Mouse (Mus musculus): ENCODE data around the gene Pxmp4.

DNA sequence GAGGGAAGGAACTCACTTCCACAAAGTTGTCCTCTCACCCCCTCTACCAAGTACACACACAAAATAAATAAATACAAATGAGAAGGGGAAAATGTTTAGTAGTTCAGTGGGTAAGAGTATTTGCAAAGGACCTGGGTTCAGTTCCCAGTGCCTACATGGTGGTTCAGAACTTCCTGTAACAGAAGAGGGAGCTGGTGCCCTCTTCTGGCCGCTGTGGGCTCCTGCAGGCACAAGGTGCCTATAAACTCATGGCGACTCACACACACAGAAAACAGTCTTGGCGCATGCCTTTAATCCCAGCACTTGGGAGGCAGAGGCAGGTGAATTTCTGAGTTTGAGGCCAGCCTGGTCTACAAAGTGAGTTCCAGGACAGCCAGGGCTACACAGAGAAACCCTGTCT is 35.0 kb upstream of the Pxmp4 start:
- TF ChIP-seq CTCF (IDR thresholded peaks at IDR 0.05; ENCODE audit: control insufficient read depth, insufficient read depth, insufficient replicate concordance, low read depth, low read length) (peak; percentile 66; the same call in 1 of the 2 replicates), POLR2A (IDR thresholded peaks at IDR 0.05; ENCODE audit: control insufficient read depth, low read depth, low read length) (no peak)
